Mouse (Mus musculus) left cerebral cortex, adult 2 months (tissue): ENCODE measurements around the gene Lrrc57. TPM values are rescaled to one million over a fixed set of nuclear protein-coding genes. Genes with fewer than 3 reads are reported as not detected.

ENCODE experiments used
- DNase-seq, 2 experiments: peaks; one replicate each; pipeline ENCODE4 v3.0.0; 2021 to 2022; ENCODE audit warnings: low spot score in 2 of 2, mixed read lengths in 1 of 2; ENCODE audit errors: extremely low spot score in 1 of 2
- H3K27ac ChIP-seq: fragments of 200-600 bp; 2 replicates; pipeline ENCODE4 v1.8.1; 2022
- H3K4me3 ChIP-seq: fragments of 200-600 bp; 2 replicates; pipeline ENCODE4 v1.8.1; 2022
- CTCF ChIP-seq: fragments of 200-600 bp; IDR thresholded peaks from 2 replicates; pipeline ENCODE4 v1.8.1; 2022; ENCODE audit warnings: antibody characterized with exemption, mild to moderate bottlenecking, moderate library complexity
- intact Hi-C: fragments of 180-260 bp; cut with DNase I; formaldehyde crosslinking; loops from one replicate; pipeline ENCODE4 v1.15.1; 2025
- total RNA-seq, 2 experiments: library from RNA; stranded (reverse); gene quantifications; 2 replicates each; pipeline ENCODE4 v1.2.3; 2021

Lrrc57 gene
- total RNA-seq, 2 experiments from 2014 or later, result 41.6 to 42.5 TPM

DNA sequence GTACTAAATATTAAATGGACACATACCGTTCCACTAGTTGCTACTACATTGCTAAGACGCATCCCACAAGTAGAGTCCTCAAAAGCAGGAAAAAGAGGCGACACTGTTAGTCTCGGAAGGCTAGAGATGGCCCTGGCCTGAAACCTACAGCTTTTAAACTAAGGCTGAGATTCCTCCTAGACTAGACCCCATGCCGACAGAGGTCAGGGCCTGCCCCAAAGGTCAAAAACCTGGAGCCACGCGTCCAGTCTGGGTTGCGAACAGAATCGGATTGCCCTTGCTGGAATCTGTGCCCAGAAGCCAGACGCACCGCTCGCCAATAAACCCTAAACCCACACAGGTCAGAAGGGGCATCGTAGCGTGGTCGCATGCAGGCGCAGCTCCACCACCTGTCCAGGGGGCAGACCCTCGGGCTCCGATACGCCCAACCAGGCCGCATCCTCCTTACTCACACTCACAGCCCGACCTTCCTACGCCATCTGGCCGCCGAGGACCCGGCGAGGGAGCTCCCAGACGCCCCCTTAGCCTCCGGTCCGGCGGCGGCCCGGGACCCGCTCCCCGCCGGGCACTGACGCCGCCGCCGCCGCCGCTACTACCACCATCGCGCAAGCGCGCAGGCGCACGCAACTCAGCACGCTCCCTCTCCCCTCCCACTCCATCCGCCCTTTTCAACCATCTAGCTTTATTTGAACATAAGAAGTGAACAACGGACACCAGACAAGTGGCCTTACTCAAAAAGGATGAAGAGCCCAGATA lies 45.9 kb downstream of the Lrrc57 start, which contains the start of gene Zfp106:
Zfp106 (minus strand) TSS at position 609 of the 756 bp plus-strand sequence.
- peak within 1 kb of the TSS; percentile 87 for H3K4me3 ChIP-seq
- DNase-seq, result peak; percentile 87 to 88
- H3K27ac ChIP-seq, result peak within 1 kb of the TSS; percentile 83
- intact Hi-C loops, result loop anchor here (1.0 kb wide), 1 partner anchor 46 kb away; the partner anchor contains the start of genes Haus2 and Lrrc57
- TF ChIP-seq CTCF, result no peak

DNA sequence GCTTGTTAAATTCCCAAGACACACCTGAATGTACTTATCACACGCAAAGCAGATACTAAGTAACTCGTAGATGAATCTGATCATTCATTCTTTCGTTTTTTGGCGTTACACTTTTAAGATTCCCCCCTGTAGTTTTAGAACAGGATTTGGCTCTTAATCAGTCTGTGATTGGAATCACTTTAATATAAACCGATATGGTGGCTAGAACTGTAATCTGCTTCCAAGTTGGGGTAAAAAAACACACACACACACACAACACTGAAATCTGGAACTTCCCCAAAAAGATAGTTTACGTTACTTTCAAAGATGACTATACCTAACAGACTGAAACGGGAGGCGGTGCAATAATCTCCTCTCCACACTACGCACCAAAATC lies 46.5 kb downstream of the Lrrc57 start:
- peak overlapping the region; percentile 87 for H3K4me3 ChIP-seq
- intact Hi-C loops, result loop anchor here (1.0 kb wide), 1 partner anchor 46 kb away; the partner anchor contains the start of genes Haus2 and Lrrc57
- TF ChIP-seq CTCF, result no peak
- no peak overlapping the region; the same call in 1 of the 2 replicates for H3K27ac ChIP-seq
- DNase-seq, result no peak

DNA sequence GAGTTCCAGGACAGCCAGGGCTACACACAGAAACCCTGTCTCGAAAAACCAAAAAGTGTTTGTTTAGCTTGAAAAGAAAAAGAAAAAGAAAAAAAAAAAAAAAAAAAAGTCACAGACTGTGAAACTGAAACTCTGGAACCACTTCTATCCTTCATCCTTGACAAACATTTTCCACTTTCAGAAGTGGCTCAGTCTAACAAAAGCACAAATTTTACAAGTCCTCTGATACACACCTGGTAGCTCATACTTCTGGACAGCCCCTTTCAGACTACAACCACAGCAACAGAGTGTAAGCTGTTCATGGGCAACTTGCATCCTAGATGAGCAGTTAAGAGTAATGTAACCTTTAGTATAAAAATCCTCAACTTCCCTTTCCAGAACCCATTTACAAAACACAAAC lies 47.8 kb downstream of the Lrrc57 start:
- Histone ChIP-seq H3K4me3 (no peak overlapping the region), H3K27ac (no peak overlapping the region)
- DNase-seq, result no peak
- intact Hi-C loops, result no loop called here
- TF ChIP-seq CTCF, result no peak

DNA sequence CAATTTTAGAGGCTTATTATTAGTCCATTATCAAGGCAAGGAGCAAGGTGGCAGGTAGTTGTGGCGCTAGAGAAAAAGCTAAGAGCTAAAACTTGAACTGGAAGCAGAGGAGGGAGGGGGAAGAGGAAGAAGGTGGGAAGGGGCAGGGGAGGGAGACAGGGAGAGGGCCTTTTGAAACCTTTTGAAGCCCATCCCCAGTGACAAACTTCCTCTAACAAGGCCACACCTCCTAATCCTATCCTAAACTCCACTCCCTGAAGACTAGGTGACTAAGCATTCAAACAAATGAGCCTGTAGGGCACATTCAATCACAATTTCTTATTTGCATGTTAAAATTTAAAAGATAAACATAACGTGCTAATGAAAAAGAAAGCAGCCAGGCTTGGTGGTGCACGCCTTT lies 50.5 kb downstream of the Lrrc57 start:
- intact Hi-C loops, result no loop called here
- Histone ChIP-seq H3K27ac (no peak overlapping the region), H3K4me3 (no peak overlapping the region)
- TF ChIP-seq CTCF, result no peak
- no peak for DNase-seq

DNA sequence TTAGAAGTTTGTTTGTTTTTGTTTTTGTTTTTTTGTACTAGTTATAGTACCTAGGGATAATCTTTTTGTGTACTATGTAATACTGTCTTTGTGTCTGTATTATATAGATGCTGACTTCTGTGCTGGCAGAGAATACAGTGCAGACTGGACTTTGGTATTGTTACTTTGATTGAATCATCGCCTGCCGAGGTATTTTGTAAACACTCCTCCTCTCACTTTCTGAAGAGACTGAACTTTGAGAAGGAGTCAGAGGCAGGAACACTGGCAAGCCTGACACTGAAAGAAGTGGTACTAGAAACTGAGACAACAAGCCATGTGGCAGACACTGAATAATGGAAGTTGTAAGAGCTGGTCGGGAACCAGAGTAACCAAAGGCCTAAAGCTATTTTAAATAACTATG lies 52.5 kb downstream of the Lrrc57 start:
- intact Hi-C loops, result no loop called here
- H3K4me3 ChIP-seq, result no peak overlapping the region
- no peak for TF ChIP-seq CTCF
- no peak for DNase-seq
- H3K27ac ChIP-seq, result no peak overlapping the region

Other genes starting within 250 kb of the Lrrc57 start
- 10 to 100 TPM; 11.6 to 13.9 TPM for gene Ganc, start 205.6 kb downstream of the Lrrc57 start, total RNA-seq
- gene Tmem87a, start 205.4 kb downstream of the Lrrc57 start, total RNA-seq, result 10 to 100 TPM; 40.9 to 42.2 TPM
- 1 to 10 TPM; 5.6 TPM for gene Capn3, start 153.5 kb downstream of the Lrrc57 start, total RNA-seq
- 100 to 1,000 TPM; 169 to 182 TPM for gene Zfp106, start 45.7 kb downstream of the Lrrc57 start, total RNA-seq
- gene Snap23, start 41.8 kb downstream of the Lrrc57 start, total RNA-seq, result 10 to 100 TPM; 19.1 to 23.5 TPM
- gene Haus2, start 137 bp downstream of the Lrrc57 start, total RNA-seq, result 10 to 100 TPM; 11.7 to 14.4 TPM
- gene Stard9, start 19.6 kb upstream of the Lrrc57 start, total RNA-seq, result 10 to 100 TPM; 10.1 to 10.8 TPM
- 10 to 100 TPM; 30.0 to 33.6 TPM for gene Cdan1, start 240.6 kb upstream of the Lrrc57 start, total RNA-seq
- gene Ttbk2, start 241.1 kb upstream of the Lrrc57 start, total RNA-seq, result 100 to 1,000 TPM in 1 of 2 experiments, 10 to 100 TPM in 1; 97.7 to 101 TPM